Mouse (Mus musculus) right cerebral cortex, postnatal 10 days (tissue): ENCODE measurements around the gene Ebi3.
A peak's percentile ranks its signal among the peaks of the same experiment; 100 is the strongest.
"Not testable (repeated sequence)": the region's sequence is repeated elsewhere in the genome, so short reads cannot be mapped to it uniquely, and the experiment has no call there.

ENCODE experiments used
- DNase-seq, 2 experiments: peaks; one replicate each; pipeline ENCODE4 v3.0.0; 2021; ENCODE audit warnings: low spot score in 2 of 2

Ebi3 gene

GRCm38 (mm10) chr17:55952447-55953027 lies at the start of gene Ebi3:
TSS of gene Ebi3 (plus strand) at chr17:55952640.
- peak in 1 of 2 experiments; percentile 29 for DNase-seq

- DNase-seq: no peak
Measured at GRCm38 (mm10) chr17:55903087-55903486, 49.4 kb upstream of the Ebi3 start.

DNA sequence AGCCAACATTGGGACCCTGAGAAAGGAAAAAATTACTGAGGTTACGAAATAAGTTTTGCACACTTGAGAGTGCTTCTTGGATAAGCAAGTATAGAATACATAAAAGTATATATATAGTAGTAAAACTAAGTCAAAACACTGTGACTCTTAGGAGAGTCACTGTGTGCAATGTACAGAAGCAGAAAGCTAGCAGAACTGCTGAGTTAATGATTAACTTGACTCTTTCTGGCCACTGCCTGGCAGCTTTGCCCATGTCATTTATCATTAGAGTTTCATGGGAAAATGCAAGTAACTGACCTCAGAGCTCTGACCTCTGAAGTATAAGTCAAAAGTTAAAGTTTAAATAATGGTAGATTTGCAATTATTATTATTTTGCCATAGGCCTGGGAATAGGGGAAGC lies 48.8 kb upstream of the Ebi3 start:
- DNase-seq: no peak

DNA sequence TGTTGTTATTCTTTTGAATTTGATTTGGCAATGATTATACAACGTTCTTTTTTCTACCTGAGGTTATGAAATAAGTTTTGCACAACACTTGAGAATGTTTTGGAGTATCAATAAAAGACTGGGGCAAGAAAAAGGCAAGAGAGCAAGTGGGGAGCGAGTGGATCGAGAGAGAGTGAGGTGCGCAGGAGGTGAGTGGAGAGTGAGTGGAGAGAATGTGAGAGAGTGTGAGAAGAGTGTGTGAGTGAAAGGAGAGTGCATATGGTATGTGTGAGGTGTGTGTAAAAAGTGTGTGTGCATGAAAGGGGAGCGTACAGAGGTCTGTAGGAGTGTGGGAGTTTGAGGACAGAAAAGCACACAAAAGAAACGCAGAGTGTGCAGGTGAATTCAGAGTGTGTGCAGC lies 48.3 kb upstream of the Ebi3 start:
- no peak for DNase-seq

- no peak for DNase-seq
Measured at GRCm38 (mm10) chr17:55906669-55907068, 45.8 kb upstream of the Ebi3 start.

- peak; percentile 81 to 85 for DNase-seq
Measured at GRCm38 (mm10) chr17:55931553-55932502, 20.6 kb upstream of the Ebi3 start.

DNA sequence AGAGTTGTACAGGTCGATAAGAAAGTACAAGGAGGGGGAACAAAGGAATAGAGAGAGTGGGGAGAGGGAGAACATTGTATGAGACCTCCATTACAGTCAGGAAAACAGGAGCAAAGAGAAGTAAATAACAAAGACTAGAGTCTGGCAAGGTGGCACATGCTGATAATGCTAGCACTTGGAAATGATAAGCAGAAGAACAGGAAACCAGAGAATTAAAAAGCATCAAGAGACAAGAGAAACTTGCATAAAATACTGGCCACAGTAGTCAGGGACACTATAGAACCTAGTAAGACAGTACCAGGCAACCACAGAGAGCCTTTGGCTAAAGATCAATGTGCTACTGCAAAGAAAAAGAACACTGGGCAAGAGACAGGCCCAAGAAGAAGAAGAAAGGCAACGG lies 19.8 kb upstream of the Ebi3 start:
- DNase-seq: no peak

GRCm38 (mm10) chr17:55933191-55933590 lies 19.2 kb upstream of the Ebi3 start:
- no peak for DNase-seq

GRCm38 (mm10) chr17:55944387-55944865 lies 8.0 kb upstream of the Ebi3 start:
- DNase-seq: not testable (repeated sequence)

DNA sequence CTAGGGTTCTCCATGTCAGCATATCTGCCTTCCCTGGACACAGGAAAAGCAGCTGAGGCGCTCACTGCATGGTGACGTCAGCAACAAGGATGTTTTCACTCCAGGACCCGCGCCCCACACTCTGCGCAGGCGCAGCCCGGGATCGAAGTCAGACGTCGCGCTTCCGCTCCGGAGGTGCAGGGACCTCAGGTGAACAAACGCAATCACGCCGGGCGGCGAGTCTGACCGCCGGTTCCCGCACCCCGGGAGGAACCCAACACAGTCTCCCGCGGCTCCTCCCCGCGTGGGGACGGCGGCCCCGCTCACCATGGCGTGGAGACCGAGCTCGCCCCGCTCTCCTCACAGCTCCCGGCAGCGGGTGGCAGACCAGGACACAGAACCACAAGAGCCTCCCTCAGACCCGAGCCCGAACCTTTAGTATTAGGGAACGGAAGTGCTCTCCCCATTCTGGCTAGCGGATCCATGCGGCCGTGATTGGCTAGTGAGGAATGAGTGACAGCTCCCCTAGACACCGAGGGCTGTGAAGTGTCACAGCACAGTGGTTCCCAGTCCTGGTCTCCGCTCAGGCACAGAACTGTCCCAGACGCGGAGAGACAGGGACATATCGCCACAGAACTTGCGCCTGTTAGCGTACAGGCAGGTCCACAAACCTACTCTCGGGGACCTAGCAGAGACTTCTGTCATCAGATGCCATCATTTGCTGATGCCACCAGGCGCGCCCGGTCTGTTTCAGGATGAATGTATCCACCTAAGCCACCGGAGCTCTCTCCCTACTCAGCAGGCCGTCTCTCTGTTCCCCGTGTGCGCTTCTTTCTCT lies 7.4 kb upstream of the Ebi3 start:
- peak; percentile 97 to 98 for DNase-seq

- peak in 1 of 2 experiments; percentile 34 for DNase-seq
Measured at GRCm38 (mm10) chr17:55945696-55946095, 6.7 kb upstream of the Ebi3 start.

GRCm38 (mm10) chr17:55948647-55949046 lies 3.8 kb upstream of the Ebi3 start:
- DNase-seq: no peak

- DNase-seq: no peak
Measured at GRCm38 (mm10) chr17:55949400-55949799, 3.0 kb upstream of the Ebi3 start, which contains the start of gene Zfp119b. TSS of gene Zfp119b (minus strand) at chr17:55949500.

- DNase-seq: no peak
Measured at GRCm38 (mm10) chr17:55950601-55951000, 1.8 kb upstream of the Ebi3 start.

DNA sequence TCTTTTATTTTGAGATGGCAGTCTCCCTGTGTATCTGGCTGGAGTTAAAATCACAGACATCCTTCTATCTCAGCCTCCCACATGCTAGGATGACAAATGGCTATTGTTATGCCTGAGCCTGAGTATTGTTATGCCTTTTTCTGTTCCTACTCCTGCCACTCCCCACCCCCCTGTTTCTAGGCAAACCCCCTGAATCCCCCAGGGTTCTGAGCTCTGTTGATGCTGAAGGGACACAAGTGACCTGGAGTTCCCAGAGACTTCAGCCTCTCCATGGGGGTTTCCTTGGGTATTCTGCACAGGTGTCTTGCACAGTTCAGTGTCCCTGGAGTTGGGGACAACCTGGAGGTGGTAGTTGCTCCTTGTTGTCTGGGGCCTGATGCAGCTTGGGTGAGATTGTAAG lies 399 bp upstream of the Ebi3 start:
- no peak for DNase-seq

DNA sequence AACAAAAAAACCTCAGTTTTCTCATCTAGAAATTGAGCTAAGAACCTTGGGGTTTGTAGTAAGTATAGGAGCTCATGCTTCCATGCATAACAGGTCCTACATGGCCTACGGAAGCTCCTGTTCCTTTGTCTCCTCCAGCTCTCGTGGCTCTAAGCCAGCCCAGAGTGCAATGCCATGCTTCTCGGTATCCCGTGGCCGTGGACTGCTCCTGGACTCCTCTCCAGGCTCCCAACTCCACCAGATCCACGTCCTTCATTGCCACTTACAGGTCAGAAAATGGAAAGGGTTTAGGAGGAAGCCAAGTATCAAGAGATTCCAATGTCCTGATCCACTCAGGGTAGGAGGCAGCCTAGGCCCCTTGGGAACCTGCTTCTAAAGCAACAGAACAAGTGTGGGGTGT lies 1.3 kb downstream of the Ebi3 start:
- peak in 1 of 2 experiments; percentile 9 for DNase-seq

GRCm38 (mm10) chr17:55954229-55954628 lies 1.8 kb downstream of the Ebi3 start:
- no peak for DNase-seq

- peak; percentile 92 for DNase-seq
Measured at GRCm38 (mm10) chr17:55956129-55956528, 3.7 kb downstream of the Ebi3 start.

DNA sequence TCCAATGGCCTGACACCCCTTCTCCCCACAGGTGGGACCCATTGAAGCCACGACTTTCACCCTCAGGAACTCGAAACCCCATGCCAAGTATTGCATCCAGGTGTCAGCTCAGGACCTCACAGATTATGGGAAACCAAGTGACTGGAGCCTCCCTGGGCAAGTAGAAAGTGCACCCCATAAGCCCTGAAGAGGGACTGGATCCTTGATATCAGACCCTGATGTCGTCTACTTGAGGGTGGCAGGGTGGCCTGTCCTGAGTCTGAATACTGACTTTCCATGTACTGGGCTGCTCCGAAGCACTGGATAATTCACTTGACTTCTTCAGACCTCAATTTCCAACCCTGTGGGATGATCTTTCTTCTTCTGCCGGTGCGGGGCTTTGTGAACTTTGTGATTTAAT lies 4.2 kb downstream of the Ebi3 start:
- DNase-seq: no peak

GRCm38 (mm10) chr17:55957168-55957567 lies 4.7 kb downstream of the Ebi3 start:
- peak; percentile 74 to 82 for DNase-seq

DNA sequence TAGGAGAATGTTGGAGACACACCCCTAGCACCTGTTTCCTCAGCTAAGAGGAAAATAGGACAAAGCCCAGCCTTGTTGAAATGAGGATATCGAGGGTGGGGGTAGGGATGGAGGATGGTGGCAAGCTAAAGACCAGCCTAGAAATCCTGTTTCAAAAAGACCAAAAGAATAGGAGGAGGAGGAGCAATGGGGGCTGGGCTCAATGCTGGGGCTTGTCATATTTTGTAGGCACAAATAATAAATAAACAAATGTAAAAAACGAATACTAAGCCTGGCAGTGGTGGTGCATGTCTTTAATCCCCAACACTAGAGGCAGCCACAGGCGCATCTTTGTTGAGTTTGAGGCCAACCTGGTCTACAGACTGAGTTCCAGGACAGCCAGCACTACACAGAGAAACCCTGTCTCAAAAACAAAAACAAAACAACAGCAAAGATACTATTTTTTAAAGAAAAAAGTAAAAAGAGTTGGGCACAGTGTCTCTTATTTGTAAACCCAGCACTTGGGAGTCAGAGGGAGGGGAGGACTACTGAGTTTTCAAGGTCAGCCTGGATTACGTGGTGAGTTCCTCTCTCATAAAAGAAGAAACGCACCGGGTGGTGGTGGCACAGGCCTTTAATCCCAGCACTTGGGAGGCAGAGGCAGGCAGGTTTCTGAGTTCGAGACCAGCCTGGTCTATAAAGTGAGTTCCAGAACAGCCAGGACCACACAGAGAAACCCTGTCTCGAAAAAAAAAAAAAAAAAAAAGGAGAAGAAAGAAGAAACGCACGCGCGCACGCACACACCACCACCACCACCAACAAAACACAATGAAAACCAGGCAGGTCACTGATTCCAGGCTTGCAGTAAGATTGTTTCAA lies 5.5 kb downstream of the Ebi3 start:
- DNase-seq: peak in 1 of 2 experiments; percentile 40
